Mouse (Mus musculus): Measurements from ENCODE around the gene Prima1. TPM values are rescaled to one million over a fixed set of nuclear protein-coding genes. Genes with fewer than 3 reads are reported as not detected.

Gene Prima1
- polyA plus RNA-seq, 1 experiment from 2014 or later = 0.57 TPM

DNA sequence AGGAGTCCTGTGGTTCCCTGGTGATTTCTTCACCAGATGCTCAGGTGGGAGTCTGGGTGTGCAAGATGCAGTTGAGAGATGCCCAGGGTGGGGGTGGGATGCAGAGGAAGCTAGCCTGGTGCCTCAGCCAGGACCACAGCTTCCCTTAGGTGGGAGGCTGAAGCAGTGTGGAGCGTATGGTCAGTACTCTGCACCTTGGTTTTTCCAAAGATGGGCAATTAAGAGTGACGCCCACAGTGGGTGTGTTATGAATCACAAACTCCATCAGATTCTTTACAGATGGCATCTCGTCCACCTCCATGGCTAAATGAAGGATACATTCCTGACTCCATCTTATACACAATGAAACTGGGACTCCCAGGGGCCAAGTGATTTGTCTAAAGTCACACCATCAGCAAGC, 30.2 kb upstream of the Prima1 start:
- no peak for ATAC-seq (ENCODE audit: low read depth)
- Histone ChIP-seq H3K9me3 (ENCODE audit: control insufficient read depth, low read length) (no peaks in the 10 kb centered on the region), H3K4me3 (ENCODE audit: low read depth, low read length) (no peak overlapping the region), H3K4me2 (ENCODE audit: low read depth, low read length) (no peak overlapping the region), H3K27me3 (replicated peaks; ENCODE audit: control insufficient read depth, insufficient read depth, low read length) (no peaks in the 10 kb centered on the region), H3K36me3 (ENCODE audit: control insufficient read depth, insufficient read depth, low read length) (no peaks in the 10 kb centered on the region), H3K27ac (replicated peaks; ENCODE audit: low read depth, low read length) (no peak overlapping the region), H3K4me1 (ENCODE audit: control insufficient read depth, insufficient read depth, low read length) (no peaks in the 10 kb centered on the region), H3K9ac (ENCODE audit: low read depth, low read length) (no peak overlapping the region)
- DNase-seq (ENCODE audit: low spot score) = no peak
- 81% methylated on average over 3 of the region's 3 CpGs for WGBS

- 31% methylated on average over 3 of the region's 3 CpGs for WGBS
- ATAC-seq (ENCODE audit: low read depth) (no peak), DNase-seq (ENCODE audit: low spot score) (no peak)
- H3K36me3 ChIP-seq (ENCODE audit: control insufficient read depth, insufficient read depth, low read length) = no peaks in the 10 kb centered on the region
- no peaks in the 10 kb centered on the region for H3K4me1 ChIP-seq (ENCODE audit: control insufficient read depth, insufficient read depth, low read length)
- no peak overlapping the region for H3K9ac ChIP-seq (ENCODE audit: low read depth, low read length)
- no peaks in the 10 kb centered on the region for H3K27me3 ChIP-seq (replicated peaks; ENCODE audit: control insufficient read depth, insufficient read depth, low read length)
- H3K4me3 ChIP-seq (ENCODE audit: low read depth, low read length) = no peak overlapping the region
- H3K4me2 ChIP-seq (ENCODE audit: low read depth, low read length) = no peak overlapping the region
- H3K27ac ChIP-seq (replicated peaks; ENCODE audit: low read depth, low read length) = no peak overlapping the region
- H3K9me3 ChIP-seq (ENCODE audit: control insufficient read depth, low read length) = no peaks in the 10 kb centered on the region
These were observed 24.7 kb upstream of the Prima1 start for GRCm38 (mm10) chr12:103266605-103267004.

DNA sequence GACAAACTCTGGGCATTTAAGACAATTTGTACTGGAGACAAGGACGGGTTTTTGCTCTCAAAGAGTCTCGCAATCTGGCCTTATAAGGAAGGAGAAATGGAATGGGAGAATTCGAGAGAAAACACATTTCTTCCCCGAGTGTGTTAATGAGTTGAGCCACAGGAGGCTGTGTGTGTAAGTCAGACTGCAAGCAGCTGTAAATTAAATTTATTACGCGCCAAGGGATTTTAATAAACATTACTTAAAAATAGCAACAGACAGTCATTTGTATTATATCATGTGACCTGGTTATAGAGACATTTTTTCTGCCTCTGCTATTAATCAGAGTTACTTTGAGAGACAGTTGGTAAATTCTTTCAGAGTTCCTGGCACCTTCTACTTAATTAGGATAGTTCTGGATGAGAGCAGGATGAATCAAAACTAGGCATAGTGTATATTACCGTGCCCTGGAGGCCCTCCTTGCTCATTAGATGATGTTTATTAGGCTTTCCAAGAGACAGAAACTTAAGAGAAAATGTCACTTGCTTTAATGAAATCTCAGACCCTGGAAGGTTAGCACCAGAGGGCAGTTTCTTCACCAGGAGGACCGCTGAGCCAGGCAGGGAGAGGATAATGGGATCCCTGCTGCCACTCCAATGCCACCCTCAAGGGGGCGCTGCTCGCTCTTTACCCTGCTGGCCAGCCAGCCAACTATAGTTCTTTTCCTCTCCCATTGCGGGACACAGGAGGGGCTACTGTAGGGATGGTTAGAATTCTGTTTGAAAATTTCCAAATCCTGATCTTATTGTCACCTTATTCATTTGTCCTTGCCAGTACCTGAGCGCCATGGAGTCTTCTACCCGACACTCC, 20.3 kb upstream of the Prima1 start:
- H3K36me3 ChIP-seq (ENCODE audit: control insufficient read depth, insufficient read depth, low read length) = no peaks in the 10 kb centered on the region
- H3K27ac ChIP-seq (replicated peaks; ENCODE audit: low read depth, low read length) = no peak overlapping the region
- no peak overlapping the region for H3K4me3 ChIP-seq (ENCODE audit: low read depth, low read length)
- 61% methylated on average over 13 of the region's 13 CpGs for WGBS
- no peaks in the 10 kb centered on the region for H3K9me3 ChIP-seq (ENCODE audit: control insufficient read depth, low read length)
- DNase-seq (ENCODE audit: low spot score) (no peak), ATAC-seq (ENCODE audit: low read depth) (no peak)
- H3K9ac ChIP-seq (ENCODE audit: low read depth, low read length) = no peak overlapping the region
- H3K4me1 ChIP-seq (ENCODE audit: control insufficient read depth, insufficient read depth, low read length) = no peaks in the 10 kb centered on the region
- no peaks in the 10 kb centered on the region for H3K27me3 ChIP-seq (replicated peaks; ENCODE audit: control insufficient read depth, insufficient read depth, low read length)
- no peak overlapping the region for H3K4me2 ChIP-seq (ENCODE audit: low read depth, low read length)

DNA sequence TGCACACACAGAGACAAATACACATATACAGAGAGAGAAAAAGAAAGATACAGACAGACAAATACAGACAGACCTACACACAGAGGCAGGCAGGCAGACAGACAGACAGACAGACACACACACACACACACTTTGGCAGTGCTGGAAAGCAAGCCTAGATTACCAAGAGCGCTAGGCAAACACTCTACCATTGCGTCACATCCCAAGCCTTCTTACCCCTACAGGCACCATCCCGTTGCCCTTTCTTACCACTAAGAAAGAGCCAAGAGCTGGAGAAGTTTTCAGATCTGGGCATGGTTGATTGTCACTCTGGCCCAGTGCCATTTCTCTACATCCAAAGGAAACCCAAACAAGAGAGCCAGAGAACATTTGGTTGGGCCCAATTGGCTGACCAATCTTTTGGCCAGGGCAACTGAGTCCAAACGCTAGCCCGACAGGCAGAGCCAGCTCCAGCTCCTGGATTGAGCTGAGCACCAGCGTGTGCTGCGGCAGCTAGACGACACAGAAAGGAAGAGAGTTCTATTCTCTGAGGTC, 11.0 kb upstream of the Prima1 start:
- Histone ChIP-seq H3K4me1 (ENCODE audit: control insufficient read depth, insufficient read depth, low read length) (no peaks in the 10 kb centered on the region), H3K9ac (ENCODE audit: low read depth, low read length) (no peak overlapping the region), H3K27ac (replicated peaks; ENCODE audit: low read depth, low read length) (no peak overlapping the region), H3K4me3 (ENCODE audit: low read depth, low read length) (no peak overlapping the region), H3K27me3 (replicated peaks; ENCODE audit: control insufficient read depth, insufficient read depth, low read length) (no peaks in the 10 kb centered on the region), H3K4me2 (ENCODE audit: low read depth, low read length) (no peak overlapping the region), H3K9me3 (ENCODE audit: control insufficient read depth, low read length) (no peaks in the 10 kb centered on the region), H3K36me3 (ENCODE audit: control insufficient read depth, insufficient read depth, low read length) (no peaks in the 10 kb centered on the region)
- DNase-seq (ENCODE audit: low spot score) = no peak
- WGBS = 89% methylated on average over 8 of the region's 8 CpGs
- ATAC-seq (ENCODE audit: low read depth) = no peak

- no peaks in the 10 kb centered on the region for H3K36me3 ChIP-seq (ENCODE audit: control insufficient read depth, insufficient read depth, low read length)
- no peak for ATAC-seq (ENCODE audit: low read depth)
- H3K27me3 ChIP-seq (replicated peaks; ENCODE audit: control insufficient read depth, insufficient read depth, low read length) = no peaks in the 10 kb centered on the region
- 87% methylated on average over 5 of the region's 5 CpGs for WGBS
- H3K27ac ChIP-seq (replicated peaks; ENCODE audit: low read depth, low read length) = no peak overlapping the region
- no peak overlapping the region for H3K9ac ChIP-seq (ENCODE audit: low read depth, low read length)
- no peak for DNase-seq (ENCODE audit: low spot score)
- no peaks in the 10 kb centered on the region for H3K4me1 ChIP-seq (ENCODE audit: control insufficient read depth, insufficient read depth, low read length)
- no peak overlapping the region for H3K4me3 ChIP-seq (ENCODE audit: low read depth, low read length)
- no peaks in the 10 kb centered on the region for H3K9me3 ChIP-seq (ENCODE audit: control insufficient read depth, low read length)
- H3K4me2 ChIP-seq (ENCODE audit: low read depth, low read length) = no peak overlapping the region
These were observed 9.2 kb upstream of the Prima1 start for GRCm38 (mm10) chr12:103251151-103251550.

DNA sequence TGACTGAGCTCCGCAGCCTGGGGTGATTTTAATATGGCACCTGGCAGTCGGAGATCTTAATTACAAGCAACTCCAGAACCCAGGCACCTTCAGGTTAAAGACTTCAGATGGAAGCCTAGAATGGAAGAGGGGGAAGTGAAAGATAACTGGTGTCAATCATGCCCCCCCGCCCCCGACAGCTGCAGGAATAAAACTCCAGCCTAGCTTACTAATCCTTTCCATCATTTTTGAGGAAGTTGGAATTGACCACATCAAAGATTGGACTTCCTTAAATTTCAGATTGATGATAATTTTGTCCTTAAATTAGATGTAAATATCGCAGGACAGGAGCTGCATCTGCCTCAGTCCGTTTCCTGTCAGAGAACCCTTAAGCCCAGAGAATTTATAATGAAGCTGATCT, 8.4 kb upstream of the Prima1 start:
- H3K9me3 ChIP-seq (ENCODE audit: control insufficient read depth, low read length) = no peaks in the 10 kb centered on the region

DNA sequence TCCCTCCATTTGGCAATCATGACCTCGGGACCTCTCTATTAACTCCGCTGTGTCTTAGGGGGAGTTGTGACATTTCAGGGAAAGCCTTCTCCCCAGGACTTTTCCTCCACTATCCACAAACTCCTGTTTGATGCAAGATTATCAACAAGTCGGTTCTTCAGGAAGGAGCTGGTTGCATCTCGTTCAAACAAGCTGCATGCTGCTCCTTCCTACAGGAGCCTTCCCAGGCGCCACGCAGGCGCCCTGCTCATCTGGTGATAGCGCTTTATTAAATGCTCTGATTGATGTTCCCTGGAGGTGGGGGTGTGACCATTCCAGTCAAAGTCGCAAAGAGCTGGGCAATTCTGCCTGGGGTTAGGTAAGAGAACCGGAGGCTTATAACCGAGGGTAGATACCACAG, 1.1 kb upstream of the Prima1 start:
- ATAC-seq (ENCODE audit: low read depth) (no peak), DNase-seq (ENCODE audit: low spot score) (peak; percentile 19)
- 8% methylated on average over 11 of the region's 11 CpGs for WGBS
- Histone ChIP-seq H3K9me3 (ENCODE audit: control insufficient read depth, low read length) (no peaks in the 10 kb centered on the region), H3K4me2 (ENCODE audit: low read depth, low read length) (peak overlapping the region; percentile 94), H3K27me3 (replicated peaks; ENCODE audit: control insufficient read depth, insufficient read depth, low read length) (peaks cover 16% of the 10 kb centered on the region; the same call in 1 of the 2 replicates), H3K4me3 (ENCODE audit: low read depth, low read length) (peak overlapping the region; percentile 73), H3K9ac (ENCODE audit: low read depth, low read length) (peak overlapping the region; percentile 79), H3K27ac (replicated peaks; ENCODE audit: low read depth, low read length) (no peak overlapping the region), H3K4me1 (ENCODE audit: control insufficient read depth, insufficient read depth, low read length) (no peaks in the 10 kb centered on the region; the same call in 1 of the 2 replicates), H3K36me3 (ENCODE audit: control insufficient read depth, insufficient read depth, low read length) (no peaks in the 10 kb centered on the region)

More for the DNA sequence above, 8.4 kb upstream of the Prima1 start:
- WGBS = 80% methylated on average over 6 of the region's 6 CpGs
- Histone ChIP-seq H3K4me2 (ENCODE audit: low read depth, low read length) (no peak overlapping the region), H3K4me1 (ENCODE audit: control insufficient read depth, insufficient read depth, low read length) (no peaks in the 10 kb centered on the region), H3K27me3 (replicated peaks; ENCODE audit: control insufficient read depth, insufficient read depth, low read length) (no peaks in the 10 kb centered on the region), H3K36me3 (ENCODE audit: control insufficient read depth, insufficient read depth, low read length) (no peaks in the 10 kb centered on the region), H3K9ac (ENCODE audit: low read depth, low read length) (no peak overlapping the region), H3K27ac (replicated peaks; ENCODE audit: low read depth, low read length) (no peak overlapping the region), H3K4me3 (ENCODE audit: low read depth, low read length) (no peak overlapping the region)
- ATAC-seq (ENCODE audit: low read depth) (no peak), DNase-seq (ENCODE audit: low spot score) (no peak)

DNA sequence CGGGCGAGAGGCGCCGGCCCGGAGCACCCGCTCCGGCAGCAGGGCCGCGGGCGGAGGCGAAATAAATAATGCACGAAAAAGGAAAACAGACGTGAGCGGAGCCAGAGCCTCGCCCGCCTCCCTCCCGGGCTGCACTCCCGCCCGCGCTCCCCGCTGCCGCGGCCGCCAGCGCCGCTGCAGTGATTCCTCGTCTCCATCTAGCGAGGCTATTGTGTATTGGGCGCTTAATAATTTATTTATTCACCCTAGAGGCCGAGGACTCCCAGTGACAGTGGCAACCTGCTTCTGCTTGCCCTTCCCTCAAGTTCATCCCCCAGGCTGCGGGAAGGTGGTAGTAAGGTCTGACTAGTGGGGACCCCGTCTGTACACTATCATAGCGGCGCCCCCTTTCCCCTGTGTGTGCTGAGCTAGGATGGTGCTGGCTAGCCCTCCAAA, 658 bp upstream of the Prima1 start:
- Histone ChIP-seq H3K9me3 (ENCODE audit: control insufficient read depth, low read length) (no peaks in the 10 kb centered on the region), H3K27me3 (replicated peaks; ENCODE audit: control insufficient read depth, insufficient read depth, low read length) (peaks cover 16% of the 10 kb centered on the region; the same call in 1 of the 2 replicates), H3K4me1 (ENCODE audit: control insufficient read depth, insufficient read depth, low read length) (no peaks in the 10 kb centered on the region; the same call in 1 of the 2 replicates), H3K36me3 (ENCODE audit: control insufficient read depth, insufficient read depth, low read length) (no peaks in the 10 kb centered on the region), H3K4me2 (ENCODE audit: low read depth, low read length) (peak overlapping the region; percentile 94), H3K4me3 (ENCODE audit: low read depth, low read length) (peak overlapping the region; percentile 73), H3K27ac (replicated peaks; ENCODE audit: low read depth, low read length) (peak overlapping the region; percentile 71), H3K9ac (ENCODE audit: low read depth, low read length) (peak overlapping the region; percentile 79)
- ATAC-seq (ENCODE audit: low read depth) (peak; percentile 82), DNase-seq (ENCODE audit: low spot score) (peak; percentile 74)
- WGBS = under 1% methylated on average over 20 of the region's 34 CpGs
